Mouse (Mus musculus) bone marrow macrophage, adult 2 months (primary cell): ENCODE measurements around the gene Gpr85.

Experiments
- CTCF ChIP-seq: IDR thresholded peaks from 2 replicates; pipeline ENCODE4 v1.5.1; 2012; ENCODE audit warnings: low read depth, mild to moderate bottlenecking, low read length, moderate library complexity
- POLR2A ChIP-seq: IDR thresholded peaks from 2 replicates; pipeline ENCODE4 v1.6.1; 2012; ENCODE audit warnings: mild to moderate bottlenecking, low read depth, low read length, borderline replicate concordance

GRCm38 (mm10) chr6:13860596-13860995 lies 20.9 kb upstream of the Gpr85 start:
- TF ChIP-seq CTCF, result no peak
- TF ChIP-seq POLR2A, result no peak
